Mouse (Mus musculus) hindbrain, postnatal 0 days (tissue): ENCODE results near the gene C2cd2l. TPM values are rescaled to one million over a fixed set of nuclear protein-coding genes. Genes with fewer than 3 reads are reported as not detected.

ENCODE experiments used
- ATAC-seq: fragments of 200-750 bp; cut with Nextera tagmentation; 2 replicates; pipeline ENCODE4 v1.8.0; 2017; ENCODE audit warnings: mild to moderate bottlenecking, moderate TSS enrichment, moderate library complexity
- DNase-seq: peaks from one replicate; pipeline ENCODE4 v3.0.0-alpha.2; 2015; ENCODE audit warnings: low spot score
- H3K27ac ChIP-seq: fragments of 300-500 bp; sonication (generic); 2 replicates; pipeline ENCODE4 v1.5.1; 2014; ENCODE audit warnings: mild to moderate bottlenecking
- H3K27me3 ChIP-seq: fragments of 300-500 bp; sonication (generic); 2 replicates; pipeline ENCODE4 v1.6.1; 2014; ENCODE audit warnings: low read length, mixed read lengths; ENCODE audit not compliant: insufficient read depth
- H3K36me3 ChIP-seq: fragments of 300-500 bp; sonication (generic); 2 replicates; pipeline ENCODE4 v1.6.1; 2014; ENCODE audit warnings: low read length, mixed read lengths; ENCODE audit not compliant: insufficient read depth
- H3K4me1 ChIP-seq: fragments of 300-500 bp; sonication (generic); 2 replicates; pipeline ENCODE4 v1.6.1; 2014; ENCODE audit warnings: antibody characterized with exemption, low read length, mixed read lengths; ENCODE audit not compliant: insufficient read depth
- H3K4me2 ChIP-seq: fragments of 300-500 bp; sonication (generic); 2 replicates; pipeline ENCODE4 v1.6.1; 2014; ENCODE audit warnings: low read depth, mild to moderate bottlenecking, low read length, moderate library complexity, mixed read lengths
- H3K4me3 ChIP-seq: fragments of 300-500 bp; sonication (generic); 2 replicates; pipeline ENCODE4 v1.5.1; 2014; ENCODE audit warnings: low read length
- H3K9ac ChIP-seq: fragments of 300-500 bp; sonication (generic); replicated peaks from 2 replicates; pipeline ENCODE4 v1.6.1; 2014; ENCODE audit warnings: mild to moderate bottlenecking, low read length, moderate library complexity, mixed read lengths
- H3K9me3 ChIP-seq: fragments of 300-500 bp; sonication (generic); 2 replicates; pipeline ENCODE4 v1.6.1; 2016; ENCODE audit warnings: low read length, mixed read lengths
- CTCF ChIP-seq: IDR thresholded peaks from 2 replicates; pipeline ENCODE4 v1.5.1; 2016; ENCODE audit warnings: antibody characterized with exemption, control low read depth, low read depth
- WGBS: fragments of 180-500 bp; shearing (Covaris S2); extraction: QIAGEN DNeasy Blood & Tissue Kit; methylation state at CpG from one replicate; pipeline ENCODE4 v1.1.7; 2014; 5-methylcytosine and 5-hydroxymethylcytosine counted together
- polyA plus RNA-seq: library from polyadenylated mRNA; unstranded; fragments of >200 nt; fragmentation: Nextera tagmentation; extraction: Ambion mirVana; gene quantifications from 2 replicates; pipeline ENCODE4 v1.2.1, GENCODE M21; 2015
- total RNA-seq: library from RNA; depleted of rRNA; stranded (reverse); fragments of >200 nt; gene quantifications from 2 replicates; pipeline ENCODE4 v1.2.3, GENCODE M21; 2014

The C2cd2l gene
- total and polyA plus RNA-seq, 2 experiments from 2014 or later = 22.8 to 55.6 TPM

- no peak overlapping the region for H3K27ac ChIP-seq
- no peaks in the 10 kb centered on the region for H3K27me3 ChIP-seq
- no peaks in the 10 kb centered on the region for H3K4me1 ChIP-seq
- 92% methylated on average over 10 of the region's 10 CpGs for whole genome bisulfite sequencing
- ATAC-seq (no peak), DNase-seq (no peak)
- H3K4me2 ChIP-seq = no peak overlapping the region
- no peak overlapping the region for H3K9ac ChIP-seq
- no peaks in the 10 kb centered on the region for H3K9me3 ChIP-seq
- no peak for TF ChIP-seq CTCF
- no peak overlapping the region for H3K4me3 ChIP-seq
- H3K36me3 ChIP-seq = peaks cover 83% of the 10 kb centered on the region
Measured at GRCm38 (mm10) chr9:44352337-44352736, 32.3 kb upstream of the C2cd2l start.

- DNase-seq (no peak), ATAC-seq (no peak)
- peaks cover 81% of the 10 kb centered on the region for H3K36me3 ChIP-seq
- no peak overlapping the region for H3K9ac ChIP-seq
- H3K4me2 ChIP-seq = no peak overlapping the region
- H3K27me3 ChIP-seq = no peaks in the 10 kb centered on the region
- no peaks in the 10 kb centered on the region for H3K9me3 ChIP-seq
- no peak overlapping the region for H3K4me3 ChIP-seq
- TF ChIP-seq CTCF = no peak
- WGBS = 91% methylated on average over 4 of the region's 4 CpGs
- H3K4me1 ChIP-seq = no peaks in the 10 kb centered on the region
- no peak overlapping the region for H3K27ac ChIP-seq
Measured at GRCm38 (mm10) chr9:44351396-44351795, 31.3 kb upstream of the C2cd2l start.

- TF ChIP-seq CTCF = peak; percentile 36
- no peaks in the 10 kb centered on the region for H3K4me1 ChIP-seq
- no peak for DNase-seq
- H3K9me3 ChIP-seq = no peaks in the 10 kb centered on the region
- no peak for ATAC-seq
- 97% methylated on average over 4 of the region's 4 CpGs for WGBS
- H3K9ac ChIP-seq = no peak overlapping the region
- no peak overlapping the region for H3K4me2 ChIP-seq
- H3K36me3 ChIP-seq = peaks cover 60% of the 10 kb centered on the region
- no peak overlapping the region for H3K4me3 ChIP-seq
- no peaks in the 10 kb centered on the region for H3K27me3 ChIP-seq
- H3K27ac ChIP-seq = no peak overlapping the region
Measured at GRCm38 (mm10) chr9:44348546-44348945, 28.5 kb upstream of the C2cd2l start.

- 92% methylated on average over 4 of the region's 4 CpGs for WGBS
- no peaks in the 10 kb centered on the region for H3K9me3 ChIP-seq
- no peak for TF ChIP-seq CTCF
- DNase-seq = no peak
- no peak overlapping the region for H3K27ac ChIP-seq
- H3K27me3 ChIP-seq = no peaks in the 10 kb centered on the region
- peaks cover 51% of the 10 kb centered on the region for H3K36me3 ChIP-seq
- peaks cover 9% of the 10 kb centered on the region for H3K4me1 ChIP-seq
- no peak overlapping the region for H3K4me3 ChIP-seq
- no peak overlapping the region for H3K9ac ChIP-seq
- H3K4me2 ChIP-seq = no peak overlapping the region
- ATAC-seq = no peak
Measured at GRCm38 (mm10) chr9:44347621-44348020, 27.5 kb upstream of the C2cd2l start.

- Histone ChIP-seq H3K27me3 (no peaks in the 10 kb centered on the region), H3K36me3 (peaks cover 47% of the 10 kb centered on the region), H3K4me2 (no peak overlapping the region), H3K4me1 (peaks cover 9% of the 10 kb centered on the region), H3K4me3 (no peak overlapping the region), H3K27ac (no peak overlapping the region), H3K9ac (no peak overlapping the region), H3K9me3 (no peaks in the 10 kb centered on the region)
- WGBS = 97% methylated on average over 9 of the region's 9 CpGs
- TF ChIP-seq CTCF = no peak
- ATAC-seq = no peak
- DNase-seq = no peak
Measured at GRCm38 (mm10) chr9:44347166-44347565, 27.1 kb upstream of the C2cd2l start.

GRCm38 (mm10) chr9:44345570-44346433 lies 25.7 kb upstream of the C2cd2l start:
- H3K4me2 ChIP-seq = no peak overlapping the region
- H3K9me3 ChIP-seq = no peaks in the 10 kb centered on the region

More at GRCm38 (mm10) chr9:44345570-44346433, 25.7 kb upstream of the C2cd2l start:
- H3K4me1 ChIP-seq = peaks cover 9% of the 10 kb centered on the region
- WGBS = 92% methylated on average over 6 of the region's 6 CpGs
- peaks cover 36% of the 10 kb centered on the region for H3K36me3 ChIP-seq
- ATAC-seq = no peak
- no peak for TF ChIP-seq CTCF
- H3K27me3 ChIP-seq = no peaks in the 10 kb centered on the region
- no peak overlapping the region for H3K27ac ChIP-seq
- DNase-seq = no peak
- no peak overlapping the region for H3K4me3 ChIP-seq
- no peak overlapping the region for H3K9ac ChIP-seq
